Mouse (Mus musculus) naive thymus-derived CD4-positive, alpha-beta T cell, adult 2 months (primary cell): Measurements from ENCODE around the gene Fbxl5.

ENCODE experiments used
- DNase-seq: peaks from one replicate; pipeline ENCODE4 v3.0.0-alpha.2; 2011; ENCODE audit warnings: low read depth

Fbxl5 gene

DNA sequence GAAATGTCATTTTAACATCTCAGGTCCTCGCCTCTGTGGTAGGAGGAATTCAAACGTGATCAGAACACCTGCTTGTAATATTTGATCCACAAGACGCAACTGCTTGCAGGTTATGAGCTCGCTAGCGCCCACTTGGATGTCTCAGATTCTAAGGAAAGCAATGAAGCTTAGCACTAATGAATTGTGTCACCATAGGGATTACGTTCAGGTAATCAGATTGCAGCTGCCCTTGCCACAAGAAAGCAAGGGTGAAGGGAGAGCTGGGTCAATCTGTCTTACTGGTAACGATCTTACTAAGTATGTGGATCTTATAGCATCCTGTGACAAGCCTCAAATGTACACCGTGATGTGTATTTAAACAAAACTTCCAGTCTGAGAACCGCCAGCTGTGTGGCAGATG, 5.9 kb upstream of the Fbxl5 start:
- no peak for DNase-seq

DNA sequence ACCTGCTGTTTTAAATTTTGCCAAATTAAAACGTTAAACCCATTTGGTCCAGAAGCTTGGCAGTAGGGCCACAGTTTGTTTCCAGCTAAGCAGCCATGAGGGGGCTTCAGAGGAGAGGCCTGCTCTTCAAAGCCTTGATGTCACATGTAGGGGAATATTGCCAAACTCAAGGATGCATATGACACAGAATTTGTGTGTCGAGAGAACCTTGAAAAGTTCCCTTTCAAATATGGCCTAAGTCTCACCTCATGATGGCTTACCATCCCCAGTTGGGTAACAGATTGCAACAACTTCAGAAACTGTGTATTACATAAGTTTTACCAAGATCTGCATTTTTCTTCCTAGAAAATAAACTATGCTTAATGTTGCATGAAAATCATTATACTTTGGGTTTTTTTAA, 5.4 kb upstream of the Fbxl5 start:
- no peak for DNase-seq

DNA sequence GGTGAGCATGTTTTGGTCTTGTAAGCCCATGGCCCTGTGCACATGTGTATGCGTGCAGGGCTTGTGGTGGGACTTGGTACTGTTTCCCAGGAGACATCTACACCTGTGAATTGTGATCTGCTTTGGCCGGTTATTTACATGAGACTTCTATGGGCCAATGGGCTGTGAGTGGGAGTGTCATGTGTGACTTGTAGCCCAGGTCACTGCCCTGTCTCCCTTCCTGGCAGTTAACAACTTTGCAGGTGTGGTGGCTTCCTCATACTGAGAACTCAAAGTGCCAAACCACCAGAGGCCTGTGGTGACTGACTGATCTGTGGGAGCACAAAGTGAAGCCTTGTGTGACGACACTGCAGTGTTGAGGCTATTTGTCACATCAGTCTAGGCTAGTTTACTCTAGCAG, 3.1 kb upstream of the Fbxl5 start:
- peak; percentile 44 for DNase-seq

DNA sequence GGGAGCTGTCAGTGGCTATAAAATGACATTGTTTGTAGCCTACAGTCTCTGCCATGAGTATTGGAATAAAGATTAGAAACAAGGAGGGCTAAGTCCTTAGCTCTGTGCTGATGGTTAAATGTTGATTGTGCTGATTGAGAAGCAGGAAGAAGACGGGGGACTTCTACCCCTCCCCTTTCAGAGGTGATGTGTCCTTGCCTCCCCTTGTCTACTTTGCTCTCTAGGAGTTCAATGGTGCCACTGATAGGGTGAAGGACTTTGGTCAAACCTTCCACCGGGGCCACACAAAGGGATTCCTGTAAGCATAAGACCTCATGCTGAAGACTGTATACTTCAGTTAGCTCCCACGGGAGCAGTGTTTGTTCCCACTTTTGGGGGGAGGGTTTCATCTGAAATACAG, 1.4 kb upstream of the Fbxl5 start:
- no peak for DNase-seq

DNA sequence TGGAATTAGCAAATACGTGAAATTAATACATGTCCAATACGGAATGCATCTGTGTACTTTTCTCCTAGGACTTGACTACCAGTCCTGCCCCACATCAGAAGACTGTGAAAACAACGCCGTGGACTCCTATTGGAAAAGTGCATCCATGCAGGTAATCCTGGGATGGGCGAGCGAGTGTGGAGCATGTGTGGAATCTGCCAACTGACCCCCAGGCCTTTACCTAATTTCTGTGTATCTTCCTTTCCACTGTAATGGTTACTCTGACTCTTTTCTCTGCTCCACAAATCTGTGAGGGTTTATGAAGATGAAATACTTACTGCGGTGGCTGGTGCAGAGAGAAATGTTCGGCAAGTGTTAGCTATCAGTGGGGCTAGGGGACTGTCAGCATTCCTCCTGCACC, 761 bp upstream of the Fbxl5 start:
- no peak for DNase-seq

DNA sequence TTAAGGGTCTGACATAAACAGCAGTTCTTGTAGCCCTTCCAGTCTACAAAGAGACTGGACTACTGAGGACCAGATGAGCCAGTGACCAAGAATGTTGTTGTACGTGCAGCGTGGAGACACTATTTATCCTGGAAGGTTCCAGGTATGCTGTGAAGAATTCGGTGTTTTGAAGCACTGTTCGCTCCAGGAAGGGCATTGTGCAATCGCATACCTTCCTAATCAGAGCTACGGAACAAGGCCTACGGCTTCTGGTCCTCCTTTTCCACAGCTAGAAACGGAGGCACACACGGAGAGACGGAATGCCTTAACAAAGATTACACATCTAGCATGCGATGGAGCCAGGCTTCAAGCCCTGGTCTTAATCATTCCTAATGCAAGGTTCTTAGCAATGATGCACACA, 653 bp downstream of the Fbxl5 start:
- no peak for DNase-seq

DNA sequence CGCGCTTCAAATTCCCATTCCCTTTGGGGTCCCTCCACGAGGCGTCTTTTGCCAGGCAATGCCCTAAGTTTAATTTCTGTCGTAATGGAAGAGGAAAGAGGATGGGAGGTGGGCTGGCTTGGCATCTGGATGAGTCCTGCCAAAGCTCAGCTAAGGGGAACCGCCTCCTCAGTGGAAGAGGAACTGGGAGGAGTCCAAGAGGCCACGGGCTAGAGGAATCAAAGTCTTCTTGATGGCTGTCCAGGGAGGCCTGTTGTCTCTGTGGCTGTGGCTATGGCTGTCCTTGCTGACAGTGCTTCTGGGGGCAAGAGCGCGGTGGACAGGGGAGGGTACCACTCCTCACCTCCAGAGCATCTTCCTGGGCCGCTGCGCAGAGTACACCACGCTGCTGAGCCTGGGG, 2.7 kb downstream of the Fbxl5 start, which contains the start of gene Bst1:
TSS of gene Bst1 (plus strand) at position 191 of the 400 bp plus-strand sequence.
- DNase-seq: no peak

DNA sequence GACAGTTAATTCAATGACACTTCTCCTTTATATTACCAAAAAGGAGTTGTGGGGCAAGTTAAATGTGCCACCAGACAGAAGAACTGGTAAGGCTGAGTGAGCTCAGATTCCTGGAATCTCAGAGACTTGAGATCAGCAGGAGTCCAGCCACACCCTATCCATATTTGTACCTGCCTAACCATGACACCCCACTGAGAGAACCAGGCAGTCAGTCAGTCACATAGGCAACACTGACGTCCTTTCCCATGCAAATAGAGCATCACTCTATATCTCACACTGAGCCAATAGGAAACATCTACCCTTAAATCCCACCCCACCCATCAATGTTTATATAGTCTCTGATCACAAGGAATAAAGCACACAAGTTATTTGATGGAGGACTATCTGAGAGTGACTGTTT, 5.7 kb downstream of the Fbxl5 start:
- DNase-seq: no peak

DNA sequence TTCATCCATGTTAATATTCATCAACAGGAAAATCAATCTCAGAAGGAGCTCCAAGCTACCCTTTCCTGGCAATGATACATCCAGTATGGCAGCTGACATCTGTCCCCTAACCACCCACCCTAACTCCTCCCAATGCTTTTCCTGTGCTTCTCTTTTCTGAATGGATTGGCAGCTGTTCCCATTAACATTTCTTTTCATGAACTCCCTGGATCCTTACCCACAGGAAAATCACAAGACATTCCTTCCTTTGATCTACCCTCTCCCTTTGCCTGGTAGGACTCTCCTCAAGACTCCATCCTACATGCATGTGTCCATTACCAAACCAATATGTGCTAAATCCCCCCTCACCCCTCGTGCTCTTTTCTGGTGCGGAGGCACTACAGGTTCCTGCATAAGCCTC, 6.9 kb downstream of the Fbxl5 start:
- no peak for DNase-seq

DNA sequence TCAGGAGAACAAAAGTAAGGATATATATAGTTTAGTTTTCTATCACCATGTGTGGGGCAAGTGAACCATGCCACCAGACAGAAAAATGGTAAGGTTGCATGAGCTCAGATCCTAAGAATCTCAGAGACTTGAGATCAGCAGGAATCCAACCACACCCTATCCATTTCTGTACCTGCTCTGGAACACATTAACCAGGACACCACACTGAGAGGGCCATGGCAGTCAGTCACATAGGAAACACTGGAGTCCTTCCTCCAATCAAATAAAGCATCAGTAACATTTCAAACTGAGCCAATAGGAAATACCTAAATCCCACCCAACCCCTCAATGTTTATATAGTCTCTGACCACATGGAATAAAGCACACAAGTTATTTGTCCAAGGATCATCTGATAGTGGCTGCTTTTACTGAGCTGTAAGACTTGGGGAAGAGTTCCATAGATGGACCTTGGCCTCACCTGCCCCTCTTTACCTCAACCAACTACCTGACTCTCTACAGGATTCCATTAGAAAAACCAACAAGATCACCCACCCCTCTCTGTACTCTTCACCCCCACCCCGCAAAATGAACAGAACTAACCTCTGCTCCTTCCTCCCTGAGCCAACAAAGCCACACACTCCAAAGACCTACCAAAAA, 10.9 kb downstream of the Fbxl5 start:
- no peak for DNase-seq

DNA sequence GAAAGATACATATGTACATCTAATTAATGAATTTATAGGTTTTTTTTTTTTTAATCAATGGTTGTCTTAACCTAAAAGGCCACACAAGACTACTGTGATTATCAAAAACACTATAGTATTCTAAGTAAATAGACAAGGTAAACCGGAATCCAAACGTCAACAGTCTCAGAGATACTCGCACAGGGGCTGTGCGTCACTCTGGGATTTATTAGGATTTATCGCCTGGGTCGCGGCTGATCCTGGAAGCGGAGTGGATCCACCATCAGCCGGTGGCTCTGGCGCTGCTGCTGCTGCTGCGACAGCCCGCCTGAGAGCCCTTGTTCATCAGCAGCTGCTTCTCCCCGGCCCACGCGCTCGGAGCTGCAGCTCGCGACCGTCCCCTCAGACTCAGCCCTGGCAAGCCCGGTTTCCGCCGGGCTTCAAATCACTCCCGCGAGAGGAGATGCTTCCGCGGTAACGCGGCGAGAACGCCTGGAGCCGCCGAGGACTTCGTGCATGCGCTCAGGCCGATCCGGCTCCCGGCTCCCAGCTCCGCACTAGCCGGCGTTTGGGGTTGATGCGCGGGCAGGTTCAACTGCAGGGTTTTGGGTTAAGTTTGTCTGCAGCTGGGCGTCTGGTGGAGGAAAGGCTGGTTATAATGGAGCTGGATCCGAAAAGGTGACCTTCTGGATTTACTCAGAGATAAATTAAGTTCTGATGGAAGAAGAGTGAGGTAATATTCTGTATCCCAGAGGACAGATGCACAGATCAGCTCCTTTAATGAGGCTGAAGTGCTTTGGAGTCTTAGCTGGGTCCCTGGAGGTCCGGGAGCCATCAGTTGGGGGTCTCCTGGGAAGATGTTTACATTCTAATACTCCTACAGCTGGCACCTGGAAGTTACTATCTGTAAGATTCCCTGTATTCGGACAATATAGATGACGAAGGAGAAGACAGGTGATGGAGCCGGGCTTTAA, 13.4 kb downstream of the Fbxl5 start:
- DNase-seq: peak; percentile 85

DNA sequence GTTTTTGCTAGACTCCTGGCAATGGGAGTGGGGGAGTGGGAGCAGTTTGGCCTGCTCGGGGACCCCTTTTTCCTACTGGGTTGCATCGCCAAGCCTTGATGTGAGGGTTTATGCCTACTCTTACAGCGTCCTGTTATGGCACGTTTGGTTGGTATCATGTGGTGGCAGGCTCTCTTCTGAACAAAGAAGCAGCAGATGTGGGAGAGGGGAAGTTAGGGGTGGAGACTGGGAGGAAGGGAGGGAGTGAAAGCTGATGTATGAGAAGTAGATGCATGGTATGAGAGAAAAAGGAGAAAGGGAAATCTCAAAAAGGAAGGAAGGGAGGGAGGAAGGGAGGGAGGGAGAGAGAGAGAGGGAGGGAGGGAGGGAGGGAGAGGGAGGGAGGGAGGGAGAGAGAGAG, 14.5 kb downstream of the Fbxl5 start:
- DNase-seq: no peak

DNA sequence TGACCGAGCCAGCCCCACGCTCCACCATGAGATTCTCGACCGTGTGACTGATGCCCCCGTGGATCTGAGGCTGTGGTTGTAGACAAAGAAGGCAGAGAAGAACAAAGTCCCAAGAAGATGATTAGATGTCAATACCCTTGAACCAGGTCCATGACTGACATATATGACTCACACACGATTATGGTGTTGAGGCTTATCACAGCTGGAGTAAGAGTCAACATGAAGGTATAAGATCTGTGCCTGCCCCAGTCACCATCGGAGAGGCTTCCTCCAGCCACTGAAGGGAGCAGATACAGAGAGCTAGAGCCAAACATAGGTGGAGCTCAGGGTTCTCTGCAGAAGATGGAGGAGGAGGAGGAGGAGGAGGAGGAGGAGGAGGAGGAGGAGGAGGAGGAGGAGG, 15.1 kb downstream of the Fbxl5 start:
- DNase-seq: no peak

DNA sequence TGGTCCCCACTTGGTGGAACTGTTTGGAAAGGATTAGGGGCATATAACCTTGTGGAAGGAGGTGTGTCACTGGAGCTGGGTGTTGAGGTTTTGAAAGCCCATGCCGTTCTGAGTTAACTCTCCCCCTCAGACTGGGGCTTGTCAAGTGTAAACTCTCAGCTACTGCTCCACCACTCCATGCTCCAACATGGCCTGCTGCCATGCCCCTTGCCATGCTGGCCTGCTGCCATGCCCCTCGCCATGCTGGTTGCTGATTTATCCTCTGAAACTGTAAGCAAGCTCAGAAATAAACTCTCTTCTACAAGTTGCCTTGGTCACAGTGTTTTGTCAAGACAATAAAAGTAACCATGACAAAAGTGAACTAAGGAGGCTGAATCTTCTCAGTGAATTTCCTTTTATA, 16.0 kb downstream of the Fbxl5 start:
- no peak for DNase-seq

DNA sequence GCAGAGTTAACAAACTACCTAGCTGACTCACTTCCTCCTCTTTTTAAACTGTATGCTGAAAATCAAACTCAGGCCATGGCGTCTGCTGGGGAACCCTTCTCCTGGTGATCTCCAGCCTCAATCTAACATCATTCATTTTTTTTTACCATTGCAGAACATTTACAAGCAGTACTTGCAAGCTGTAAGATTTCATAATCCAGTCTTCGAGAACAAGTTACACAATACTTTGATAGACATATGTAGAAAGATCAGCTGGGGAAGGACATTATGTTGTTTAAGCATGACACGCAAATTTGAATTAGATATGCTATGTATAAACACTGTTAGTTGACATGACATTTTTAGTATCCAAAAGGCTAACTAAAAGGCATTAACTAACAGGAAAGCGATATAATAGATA, 19.6 kb downstream of the Fbxl5 start:
- DNase-seq: no peak

DNA sequence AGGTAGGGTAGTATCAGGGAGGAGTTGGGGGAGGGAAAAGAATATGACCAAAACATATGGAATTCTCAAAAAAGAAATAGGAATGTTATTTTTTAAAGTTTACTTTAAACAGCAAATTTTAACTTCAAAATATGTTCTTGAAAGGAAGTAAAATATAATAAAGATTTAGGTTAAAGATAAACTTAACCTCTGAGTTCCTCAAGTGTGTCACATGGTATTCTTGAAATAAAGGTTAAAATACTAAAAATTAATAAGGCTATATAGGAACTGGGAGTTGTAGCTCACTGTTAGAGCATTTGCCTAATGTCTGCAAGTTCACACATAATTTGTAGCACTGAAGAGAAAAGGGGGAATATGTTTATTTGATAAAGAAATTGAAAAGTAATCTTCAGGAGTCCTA, 20.2 kb downstream of the Fbxl5 start:
- DNase-seq: no peak

DNA sequence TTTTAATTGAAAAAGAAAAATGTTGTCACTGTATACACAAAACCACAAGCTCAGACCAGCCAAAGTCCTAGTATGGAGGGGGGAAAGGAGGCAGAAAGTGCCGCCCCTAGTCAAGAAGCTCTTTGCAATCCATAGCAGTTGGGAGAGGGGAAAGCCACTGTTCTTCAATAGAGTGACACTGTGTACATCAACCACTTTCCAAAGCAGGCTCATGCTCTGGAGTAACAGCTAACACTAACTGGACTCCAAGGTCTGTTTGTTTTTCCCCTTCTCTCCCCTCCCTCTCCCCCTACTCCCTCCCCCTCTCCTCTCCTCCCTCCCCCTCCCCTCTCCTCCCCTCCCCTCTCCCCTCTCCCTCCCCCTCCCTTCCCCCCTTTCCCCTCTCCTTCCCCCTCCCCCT, 20.7 kb downstream of the Fbxl5 start:
- DNase-seq: no peak

DNA sequence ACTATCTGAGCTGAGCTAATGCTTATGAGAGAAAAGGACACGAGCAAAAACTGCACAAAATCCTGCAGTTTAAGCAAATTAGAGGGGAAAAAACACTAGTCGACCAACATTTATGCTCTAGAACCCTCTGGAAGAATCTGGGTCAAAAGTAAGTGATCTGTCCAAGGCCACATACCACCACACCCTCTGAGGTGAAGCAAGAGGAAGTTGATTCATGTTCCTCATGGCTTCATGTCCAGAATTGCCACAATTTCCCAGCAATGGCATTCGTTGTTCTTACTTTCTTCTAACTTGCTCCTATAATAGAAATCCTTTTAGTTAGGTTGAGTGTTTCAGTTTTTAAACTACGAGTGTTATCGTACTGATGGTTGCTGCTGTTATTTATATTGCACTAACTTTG, 21.9 kb downstream of the Fbxl5 start:
- no peak for DNase-seq

DNA sequence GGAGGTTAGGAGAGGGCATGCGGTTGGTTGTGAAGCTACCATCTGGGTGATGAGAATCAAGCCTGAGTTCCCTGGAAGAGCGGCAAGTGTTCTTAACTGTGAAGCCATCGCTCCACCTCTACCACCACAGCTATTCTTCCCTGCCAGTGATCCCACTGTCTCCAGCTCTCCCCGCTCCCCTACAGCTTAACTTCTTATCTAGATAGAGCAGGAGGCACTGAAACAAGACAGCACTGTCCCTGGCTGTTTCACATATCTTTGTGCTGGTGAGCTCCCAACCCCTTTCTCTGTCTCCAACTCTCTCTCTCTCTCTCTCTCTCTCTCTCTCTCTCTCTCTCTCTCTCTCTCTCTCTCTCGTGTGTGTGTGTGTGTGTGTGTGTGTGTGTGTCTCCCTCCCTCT, 29.1 kb downstream of the Fbxl5 start:
- DNase-seq: no peak

DNA sequence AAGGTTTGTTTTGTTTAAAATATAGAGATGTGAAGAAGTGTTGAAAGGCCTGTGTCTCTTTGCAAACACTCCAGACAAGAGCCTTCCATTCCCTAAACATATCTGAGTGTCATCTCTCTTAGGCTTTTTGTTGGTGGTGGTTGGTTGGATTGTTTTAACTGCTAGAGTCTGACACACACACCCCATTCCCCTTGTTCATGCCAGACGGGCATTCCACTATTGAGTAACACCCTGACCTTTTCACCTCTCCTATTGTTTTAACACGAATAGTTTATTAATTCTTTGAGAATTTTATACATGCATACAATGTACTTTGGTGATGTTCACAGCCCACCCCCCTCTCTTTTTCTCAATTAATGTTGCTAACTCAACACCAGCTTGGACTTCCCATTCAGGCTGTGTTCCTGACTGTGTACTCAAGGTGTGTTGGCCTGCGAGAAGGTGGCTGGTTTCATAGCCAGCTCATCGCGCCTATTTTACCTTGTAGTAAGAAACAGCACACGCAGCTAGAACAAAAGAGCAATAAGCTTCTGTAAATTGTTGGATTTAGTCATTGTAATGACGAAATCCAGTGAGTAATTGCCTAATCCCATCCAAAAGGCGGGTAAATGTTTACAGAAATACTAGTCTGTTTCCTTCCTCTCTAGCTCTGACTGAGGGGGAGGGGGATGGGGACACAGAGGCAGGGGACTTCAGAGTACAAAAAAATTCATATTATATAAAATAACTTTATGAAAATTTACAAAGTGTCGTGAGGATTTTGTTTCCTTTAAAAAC, 33.3 kb downstream of the Fbxl5 start:
- no peak for DNase-seq

DNA sequence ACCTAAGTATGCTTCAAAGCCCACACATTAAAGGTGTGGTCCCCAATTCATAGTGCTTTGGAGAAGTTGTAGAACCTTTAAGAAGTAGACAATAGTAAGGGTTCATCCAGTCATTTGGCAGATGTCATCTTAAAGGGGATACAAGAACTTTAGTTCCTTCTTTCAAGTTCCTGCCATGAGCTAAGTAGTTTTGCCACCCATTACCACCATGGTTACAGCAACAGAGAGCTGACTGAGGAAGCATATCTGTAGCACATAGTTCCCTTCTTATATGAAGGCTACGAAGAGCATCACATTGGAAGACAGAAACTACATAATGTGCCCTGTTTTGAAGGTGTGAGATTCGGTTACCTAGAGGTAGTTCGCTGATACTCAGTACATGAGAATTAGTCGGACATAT, 34.8 kb downstream of the Fbxl5 start:
- DNase-seq: no peak

DNA sequence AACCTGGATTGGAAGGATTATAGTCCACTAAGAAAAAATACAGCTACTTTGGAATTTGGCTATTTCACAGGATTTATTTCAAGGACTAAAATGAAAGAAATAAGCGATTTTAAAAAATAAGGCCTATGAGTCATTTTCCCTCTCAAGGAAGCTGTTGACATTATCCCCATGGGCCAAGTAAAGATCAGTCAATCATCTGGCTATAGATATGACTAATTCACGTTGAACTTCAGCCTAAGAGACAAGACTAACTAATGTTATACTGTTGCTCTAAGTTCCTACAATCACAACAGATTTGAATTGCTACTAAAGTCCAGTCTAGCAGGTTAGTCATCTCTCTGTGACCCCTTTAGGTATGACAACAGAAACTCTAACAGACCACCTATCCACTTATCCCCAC, 37.4 kb downstream of the Fbxl5 start:
- no peak for DNase-seq
